Mouse (Mus musculus): ENCODE results near the gene Atxn7l3.

- TF ChIP-seq CTCF (IDR thresholded peaks at IDR 0.05) (no peak), EP300 (IDR thresholded peaks at IDR 0.05) (no peak)
Observed at GRCm38 (mm10) chr11:102331806-102332205, 35.4 kb upstream of the Atxn7l3 start.
